Mouse (Mus musculus) layer of hippocampus, adult 9-11 months (tissue): Measurements from ENCODE around the gene Nrf1.
A peak's percentile ranks its signal among the peaks of the same experiment; 100 is the strongest.

Experiments
- DNase-seq: peaks from one replicate; pipeline ENCODE4 v3.0.0; 2022

The Nrf1 gene

DNA sequence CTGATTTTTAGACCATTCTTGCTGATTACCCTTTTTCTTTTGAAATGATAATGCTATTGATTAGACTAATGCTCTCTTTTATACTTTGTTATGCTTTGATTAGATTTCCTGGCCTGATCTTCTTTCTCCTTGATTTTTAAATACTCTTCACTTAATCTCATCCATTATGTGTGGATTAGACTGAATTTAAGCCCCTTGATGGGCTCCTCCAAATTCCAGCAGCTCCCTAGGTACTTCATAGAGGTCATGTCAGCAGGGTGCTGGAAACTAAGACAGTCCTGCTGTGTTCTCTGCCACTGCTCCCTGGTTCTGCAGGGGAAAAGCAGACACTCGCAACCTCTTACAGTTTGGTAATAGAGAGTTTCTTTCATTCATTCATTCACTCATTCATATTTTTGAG lies 35.5 kb downstream of the Nrf1 start:
- no peak for DNase-seq

DNA sequence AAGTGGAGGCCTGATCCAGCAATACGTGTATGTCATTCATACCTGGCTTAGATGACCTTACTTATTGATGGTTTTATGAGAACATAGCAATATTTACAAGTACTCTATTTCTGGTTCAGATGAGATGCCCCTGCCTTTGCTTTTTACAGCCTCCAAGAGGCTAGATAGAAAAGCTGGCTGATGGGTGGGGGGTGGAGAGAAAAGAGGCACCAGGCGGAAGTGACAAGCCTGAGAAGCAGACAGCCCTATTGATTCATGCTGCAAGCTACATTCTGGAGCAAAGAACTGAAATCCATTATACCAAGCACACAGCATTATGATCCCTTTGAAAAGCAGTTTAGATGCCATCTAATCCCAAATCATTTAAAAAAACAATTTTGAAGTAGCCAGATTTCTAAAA lies 37.6 kb downstream of the Nrf1 start:
- DNase-seq: no peak

DNA sequence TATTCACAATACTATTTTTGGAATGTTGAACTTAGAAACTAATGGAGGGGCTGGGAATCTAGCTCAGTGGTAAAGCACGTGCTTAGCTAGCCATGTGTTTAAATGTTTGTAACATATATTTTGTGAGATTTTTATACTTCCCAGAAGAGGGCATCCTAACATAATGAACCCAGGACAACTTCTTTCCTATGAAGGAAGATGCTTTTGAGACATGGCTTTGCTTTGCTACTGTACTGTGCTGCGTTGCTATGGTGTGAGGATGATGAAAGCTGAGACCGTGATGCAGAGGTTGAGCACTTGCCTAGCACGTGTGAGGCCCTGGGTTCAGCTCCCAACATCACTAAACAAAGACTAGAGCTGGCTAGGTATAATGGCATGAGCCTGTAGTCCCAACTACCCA lies 43.4 kb downstream of the Nrf1 start:
- no peak for DNase-seq

DNA sequence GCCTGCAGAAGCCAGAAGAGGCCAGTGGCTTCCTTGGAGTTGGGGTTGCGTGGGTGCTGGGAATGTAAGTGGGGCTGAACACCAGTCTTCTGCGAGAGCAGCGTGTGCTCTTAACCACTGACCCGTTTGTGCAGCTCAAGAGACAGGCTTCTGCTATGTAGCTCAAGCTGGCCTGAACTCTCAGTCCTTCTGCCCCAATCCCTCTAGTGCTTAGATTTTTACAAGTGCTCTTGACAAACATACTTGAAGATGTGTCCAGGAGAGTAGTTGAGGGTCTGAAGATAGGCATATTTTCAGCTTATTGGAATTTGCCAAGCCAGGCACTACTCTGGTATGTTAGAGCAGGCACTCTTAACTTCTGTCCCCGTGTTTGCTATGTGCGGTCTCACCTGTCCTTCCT lies 45.0 kb downstream of the Nrf1 start:
- DNase-seq: no peak

DNA sequence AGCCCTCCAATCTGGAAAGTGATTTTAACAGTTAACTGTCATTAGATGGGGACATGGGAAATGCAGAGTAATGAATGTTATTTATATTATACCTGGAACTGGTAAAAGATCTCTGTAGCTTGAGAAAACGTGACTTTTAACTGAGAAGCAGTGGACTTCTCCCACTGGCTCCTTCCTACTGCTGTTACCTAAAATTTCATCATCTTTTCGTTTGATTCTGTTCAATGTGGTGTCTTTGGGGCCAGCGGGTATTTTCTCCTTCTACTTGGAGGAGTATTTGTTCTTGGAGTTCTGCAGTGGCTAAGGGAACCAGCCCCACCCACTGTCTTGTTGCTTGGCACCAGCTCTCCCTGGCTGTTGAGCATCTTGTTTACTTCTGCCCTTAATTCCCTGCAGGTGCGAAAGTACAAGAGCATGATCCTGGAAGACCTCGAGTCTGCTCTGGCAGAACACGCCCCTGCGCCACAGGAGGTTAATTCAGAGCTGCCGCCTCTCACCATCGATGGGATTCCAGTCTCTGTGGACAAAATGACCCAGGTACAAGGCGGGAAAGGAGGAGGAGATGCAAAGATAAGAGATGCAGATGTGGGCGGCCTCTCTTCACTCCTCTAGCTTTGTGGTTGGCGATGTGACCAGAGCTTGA lies 54.1 kb downstream of the Nrf1 start:
- no peak for DNase-seq

DNA sequence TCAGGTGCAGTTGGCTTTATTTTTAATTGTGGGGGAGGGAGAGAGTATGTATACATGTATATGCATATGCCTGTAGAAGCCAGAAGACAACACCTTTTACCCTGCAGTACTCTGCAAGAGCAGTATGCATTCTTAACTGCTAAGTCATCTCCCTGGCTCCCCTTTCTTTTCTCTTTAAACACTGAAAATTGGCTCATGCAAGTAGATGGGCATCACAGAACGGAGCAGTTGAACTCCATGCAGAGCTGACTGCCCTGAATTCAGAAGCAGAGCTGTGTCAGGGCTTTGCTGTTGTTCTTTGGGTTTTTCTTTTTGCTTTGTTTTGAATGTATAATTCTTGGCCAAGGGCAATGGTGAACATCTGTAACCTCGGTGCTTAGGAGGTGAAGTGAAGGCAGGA lies 58.3 kb downstream of the Nrf1 start:
- DNase-seq: no peak

DNA sequence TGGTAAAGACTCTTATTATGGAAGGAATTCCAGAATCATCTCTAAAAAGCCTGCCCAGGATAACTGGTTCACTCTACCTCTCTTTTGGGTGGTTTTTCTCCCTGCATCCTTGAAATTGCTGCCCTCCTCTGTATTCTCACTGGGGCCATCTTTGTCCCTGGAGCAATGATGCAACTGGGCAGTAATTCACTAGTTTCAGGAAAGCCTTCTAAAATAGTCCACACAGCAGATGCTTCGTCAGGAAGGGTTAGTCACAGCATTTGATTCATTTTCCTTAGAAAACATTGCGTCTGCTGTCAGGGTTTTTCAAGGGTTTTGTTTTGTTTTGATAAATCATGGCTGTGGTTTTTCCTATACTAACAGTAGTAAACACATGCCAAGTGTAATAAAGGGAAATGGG lies 59.7 kb downstream of the Nrf1 start:
- DNase-seq: no peak

DNA sequence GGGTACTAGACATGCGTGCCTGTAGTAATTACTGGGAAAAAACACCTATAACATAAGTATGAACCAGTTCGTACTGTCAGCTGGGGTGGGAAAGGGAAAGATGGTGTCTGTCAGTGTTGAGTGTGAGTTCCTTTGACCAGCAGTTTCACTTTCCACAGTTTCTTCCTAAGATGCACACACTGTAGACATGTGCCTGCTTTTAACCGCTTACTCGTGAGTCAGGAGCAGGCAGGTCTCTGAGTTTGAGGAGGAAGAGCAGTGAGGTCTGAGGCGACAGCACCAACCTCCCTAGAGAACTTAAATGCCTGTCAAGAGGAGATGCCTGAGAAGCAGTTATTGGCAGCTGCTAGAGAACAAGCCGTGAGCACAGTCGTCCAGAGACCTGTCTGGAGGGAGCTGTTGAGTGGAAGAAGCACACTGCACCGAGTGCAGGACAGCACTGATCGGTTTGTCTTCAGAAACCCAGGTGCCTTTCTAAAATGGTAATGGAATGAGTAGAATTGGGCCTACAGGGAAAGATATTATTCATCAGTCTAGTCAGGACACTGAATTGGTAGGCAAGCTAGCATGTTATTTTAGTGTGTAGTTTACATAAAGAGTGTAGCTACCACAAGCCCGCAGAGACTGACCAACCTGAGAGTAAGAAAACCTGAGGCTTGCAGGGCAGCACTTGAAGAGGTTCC lies 62.2 kb downstream of the Nrf1 start:
- DNase-seq: no peak

DNA sequence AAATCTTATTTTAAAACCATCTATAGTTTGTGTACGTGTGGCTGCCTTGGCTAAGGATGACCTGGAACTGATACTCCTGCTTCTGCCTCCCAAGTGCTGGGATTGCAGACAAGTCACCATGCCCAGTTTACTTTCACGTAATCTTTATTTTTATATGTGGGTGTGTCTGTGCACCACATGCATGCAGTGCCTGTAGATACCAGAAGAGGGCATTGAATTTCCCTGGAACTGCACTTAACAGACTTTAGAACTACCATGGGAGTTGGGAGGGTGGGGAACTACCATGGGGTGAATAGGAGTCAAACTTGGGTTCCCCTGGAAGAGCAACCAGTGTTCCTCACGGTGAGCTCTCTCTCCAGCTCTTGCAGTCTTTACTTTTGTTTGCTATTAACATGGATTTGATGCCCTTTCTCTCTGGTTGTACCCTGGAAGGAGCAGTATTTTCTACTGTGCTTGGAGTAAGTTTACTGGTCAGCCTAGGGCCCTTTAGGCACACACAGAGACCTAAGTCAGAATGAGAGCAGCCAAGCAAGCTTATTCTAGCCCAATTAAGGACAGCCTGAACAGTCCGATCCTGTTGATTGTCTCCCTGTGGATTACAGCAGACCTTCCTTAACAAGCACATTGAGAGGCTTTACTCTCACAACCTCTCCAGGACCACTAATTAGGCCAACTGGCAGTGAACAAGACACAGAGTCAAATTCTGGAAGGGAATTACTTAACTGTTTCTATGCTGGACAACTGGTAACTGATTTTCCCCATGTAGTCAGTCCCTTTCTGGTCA lies 64.8 kb downstream of the Nrf1 start:
- peak; percentile 35 for DNase-seq

DNA sequence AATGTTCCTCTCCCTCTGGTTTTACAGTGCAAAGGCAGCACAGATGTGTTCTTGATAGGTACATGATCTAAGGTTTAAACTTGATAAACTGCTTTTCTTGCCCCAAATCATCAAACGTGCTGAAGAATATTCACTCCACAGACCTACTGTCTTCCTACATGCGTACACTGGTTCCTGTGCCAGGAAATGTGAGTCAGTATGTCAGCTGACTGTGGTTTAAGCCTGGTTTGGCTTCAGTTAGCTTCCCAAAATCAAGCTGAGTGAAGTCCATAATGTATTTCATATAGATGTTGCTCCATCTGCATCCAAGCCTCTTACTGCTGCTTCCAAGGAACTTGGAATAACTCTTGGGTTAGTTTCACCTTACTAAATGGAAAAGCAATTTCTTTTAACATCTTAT lies 66.3 kb downstream of the Nrf1 start:
- no peak for DNase-seq

DNA sequence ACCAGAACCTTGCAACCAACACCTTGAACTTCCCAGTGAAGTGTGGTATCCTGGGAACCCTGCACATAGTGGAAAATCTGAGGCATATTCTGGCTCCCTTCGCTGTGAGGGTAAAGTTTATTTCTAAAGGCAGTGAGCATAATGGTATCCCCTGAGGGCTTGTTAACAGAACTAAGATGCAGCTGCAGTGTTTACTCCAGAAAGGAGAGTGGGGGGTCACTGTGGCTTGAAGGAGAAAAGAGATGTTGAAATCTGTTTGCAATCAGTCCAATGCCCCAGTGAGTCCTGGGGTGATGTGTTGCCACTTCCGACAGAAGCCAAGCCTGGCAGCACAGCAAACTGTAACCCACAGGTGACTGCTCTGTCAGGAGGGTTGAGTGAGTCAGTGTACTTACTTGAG lies 73.4 kb downstream of the Nrf1 start:
- DNase-seq: no peak

DNA sequence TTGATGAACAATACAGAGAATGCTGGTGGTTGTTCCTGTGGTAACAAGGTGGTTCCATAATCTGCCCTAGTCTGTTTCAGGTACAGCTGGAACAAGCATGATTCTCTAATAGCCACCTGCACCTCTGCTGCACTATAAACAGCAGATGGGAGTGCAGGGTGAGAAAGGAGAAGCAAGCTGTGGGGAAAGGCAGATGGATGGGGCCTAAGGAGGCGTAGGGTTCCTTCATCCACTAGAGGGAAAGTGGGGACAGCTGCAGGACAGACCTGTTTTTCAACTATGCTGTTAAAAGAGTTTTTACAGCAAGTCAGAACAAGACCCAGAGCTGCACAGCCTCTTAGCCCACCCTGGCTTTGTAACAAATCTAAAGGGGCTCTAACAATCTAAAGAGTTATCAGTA lies 73.8 kb downstream of the Nrf1 start:
- no peak for DNase-seq

DNA sequence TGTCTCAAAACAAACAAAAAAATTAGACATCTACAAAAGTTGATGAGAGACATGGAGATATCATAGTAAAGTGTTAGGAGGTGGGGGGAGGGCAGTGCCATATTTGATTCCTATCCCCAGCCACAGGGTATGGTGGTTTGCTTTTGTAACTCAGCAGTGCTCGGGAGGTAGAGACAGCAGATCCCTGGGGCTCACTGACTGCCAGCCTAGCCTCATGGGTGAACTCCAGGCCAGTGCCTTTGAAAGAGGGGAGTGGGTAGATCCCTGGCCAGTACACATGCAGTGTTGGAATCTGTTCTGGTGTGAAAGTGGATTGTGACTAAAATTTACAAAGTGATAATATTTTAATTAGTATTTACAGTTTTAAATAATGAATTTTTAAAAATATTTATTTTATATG lies 75.6 kb downstream of the Nrf1 start:
- no peak for DNase-seq

DNA sequence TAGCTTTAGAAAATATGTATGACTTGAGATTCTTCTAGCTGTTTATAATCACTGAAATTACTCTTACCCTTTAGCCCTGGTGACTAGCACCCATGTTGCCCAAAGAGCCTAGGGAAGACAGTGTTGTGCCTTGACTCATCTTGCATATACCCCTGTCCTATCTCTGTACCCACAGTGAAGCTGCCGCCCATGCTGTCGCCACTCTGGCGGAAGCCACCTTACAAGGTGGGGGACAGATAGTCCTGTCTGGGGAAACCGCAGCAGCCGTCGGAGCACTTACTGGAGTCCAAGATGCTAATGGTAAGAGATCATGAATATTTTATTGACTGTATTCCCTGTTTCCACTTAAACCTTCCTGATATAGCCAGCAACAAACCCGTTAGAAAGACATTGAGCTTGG lies 78.3 kb downstream of the Nrf1 start:
- DNase-seq: no peak

DNA sequence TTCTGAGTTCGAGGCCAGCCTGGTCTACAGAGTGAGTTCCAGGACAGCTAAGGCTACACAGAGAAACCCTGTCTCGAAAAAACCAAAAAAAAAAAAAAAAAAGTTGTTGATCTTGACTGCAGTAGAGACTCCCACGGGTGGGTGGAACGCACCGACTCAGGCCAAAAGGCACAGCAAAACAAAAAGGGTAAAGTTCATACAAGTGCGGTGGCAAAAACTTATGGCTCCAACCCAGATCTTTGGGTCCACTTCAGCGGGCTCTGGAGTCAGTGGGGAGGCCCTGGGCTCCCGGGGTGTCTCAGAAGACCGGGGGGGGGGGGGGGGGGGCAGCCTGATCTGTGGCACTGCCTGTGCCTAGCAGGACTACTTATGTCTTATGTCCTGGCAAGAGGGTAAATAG lies 79.0 kb downstream of the Nrf1 start:
- no peak for DNase-seq

DNA sequence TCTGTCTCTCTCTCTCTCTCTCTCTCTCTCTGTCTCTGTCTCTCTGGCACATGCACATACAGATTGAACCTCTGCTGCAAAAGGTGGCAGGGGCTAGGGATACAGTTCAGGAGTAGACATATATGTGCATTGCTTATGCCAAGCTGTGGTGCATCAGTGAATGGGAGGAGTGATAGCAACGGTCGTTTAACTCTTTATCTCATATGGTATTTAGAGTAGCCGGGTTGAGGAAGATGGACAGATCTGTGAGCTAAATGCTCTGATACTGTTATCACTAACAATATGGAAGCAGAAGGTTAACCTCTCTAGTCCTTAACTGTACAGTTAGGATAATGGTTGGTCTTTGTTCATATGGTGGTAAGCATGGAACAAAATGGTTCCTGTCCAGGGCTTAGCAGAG lies 84.6 kb downstream of the Nrf1 start:
- no peak for DNase-seq

DNA sequence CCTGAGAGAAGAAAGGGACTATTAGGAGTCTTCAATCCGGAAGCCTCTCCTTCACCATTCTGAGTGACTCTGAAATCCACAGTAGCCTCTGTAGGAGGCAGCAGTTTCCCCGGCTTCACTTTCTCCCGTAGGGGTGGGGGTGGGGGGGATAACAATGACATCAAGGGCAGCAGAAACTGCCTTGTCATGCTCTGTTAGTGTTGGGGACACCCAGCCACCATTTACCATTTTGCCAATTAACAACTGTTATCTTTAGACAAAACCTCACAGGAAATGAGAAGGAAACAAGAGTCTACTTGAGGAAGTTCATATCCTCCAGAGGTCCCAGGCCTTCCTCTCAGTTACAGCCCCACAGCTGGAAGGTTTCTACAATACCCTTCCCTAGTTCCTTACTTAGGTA lies 87.8 kb downstream of the Nrf1 start:
- no peak for DNase-seq

DNA sequence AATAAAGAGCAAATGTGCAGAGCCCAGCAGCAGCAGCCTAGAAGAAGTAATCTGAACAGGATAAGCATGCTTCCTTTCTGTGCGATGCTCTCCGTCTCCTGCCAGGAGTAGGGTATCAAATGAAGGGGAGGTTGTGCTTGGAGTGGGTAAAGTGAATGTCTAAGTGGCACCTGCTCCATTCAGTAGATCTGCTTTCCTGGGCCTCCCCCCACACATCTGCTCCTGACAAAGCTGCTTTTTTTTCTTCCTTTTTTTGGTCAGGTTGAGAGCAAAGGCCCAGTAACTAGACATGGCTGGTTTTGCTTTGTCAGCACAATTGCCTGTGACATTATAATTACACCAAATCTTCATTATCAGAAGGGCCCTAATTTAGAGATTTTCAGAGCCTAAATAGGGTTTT lies 89.4 kb downstream of the Nrf1 start:
- DNase-seq: no peak

DNA sequence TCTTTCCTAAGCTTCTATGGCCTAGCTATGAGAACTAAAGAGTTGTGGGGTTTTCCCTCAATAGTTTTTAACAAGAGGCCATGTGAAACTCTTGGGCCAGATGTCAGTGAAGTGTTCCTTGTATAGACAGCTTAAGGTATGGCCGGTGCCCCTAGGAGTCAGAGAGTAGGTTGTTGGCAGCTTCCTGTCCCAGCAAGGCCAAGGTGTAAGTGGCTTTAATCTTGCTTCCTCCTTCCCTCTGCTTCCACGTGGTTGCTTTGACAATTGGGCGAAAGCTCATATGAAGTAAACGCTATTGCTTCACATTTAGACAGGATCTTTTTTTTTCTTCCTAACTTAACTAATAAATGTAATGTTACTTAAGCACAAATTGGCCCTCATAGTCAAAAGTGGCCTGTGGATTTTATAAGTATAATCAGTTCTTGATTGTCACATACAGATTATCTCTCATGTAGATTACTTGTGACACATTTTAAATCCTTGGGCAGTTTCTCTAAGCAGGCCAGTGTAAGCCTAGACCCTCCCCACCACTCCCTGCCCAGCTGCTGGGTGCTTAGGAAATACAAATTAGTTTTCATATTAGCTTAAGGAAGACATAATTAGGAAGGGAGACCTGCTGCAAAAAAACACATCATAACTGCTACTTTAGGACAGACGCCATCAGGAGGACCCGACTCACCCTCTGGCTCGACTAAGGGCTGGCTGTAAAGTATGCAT lies 91.7 kb downstream of the Nrf1 start:
- no peak for DNase-seq

DNA sequence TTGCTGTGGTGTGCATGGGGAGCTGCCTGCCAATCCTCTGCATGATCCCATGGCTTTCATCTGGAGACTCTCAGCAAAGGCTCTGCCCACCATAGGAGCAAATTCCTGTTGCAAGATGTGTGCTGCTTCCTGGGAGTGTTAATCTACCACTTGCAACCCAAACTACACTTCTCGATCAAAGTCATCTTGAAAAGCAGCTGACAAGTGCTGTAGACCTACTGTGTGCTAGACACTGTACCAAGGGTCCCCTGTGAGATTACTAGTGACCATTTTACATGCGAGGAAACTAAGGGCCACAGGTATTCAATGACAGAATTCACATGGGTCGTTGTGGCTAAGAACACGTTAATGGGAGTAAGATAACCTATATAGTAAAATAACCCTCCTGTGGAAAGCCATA lies 95.5 kb downstream of the Nrf1 start:
- DNase-seq: no peak

DNA sequence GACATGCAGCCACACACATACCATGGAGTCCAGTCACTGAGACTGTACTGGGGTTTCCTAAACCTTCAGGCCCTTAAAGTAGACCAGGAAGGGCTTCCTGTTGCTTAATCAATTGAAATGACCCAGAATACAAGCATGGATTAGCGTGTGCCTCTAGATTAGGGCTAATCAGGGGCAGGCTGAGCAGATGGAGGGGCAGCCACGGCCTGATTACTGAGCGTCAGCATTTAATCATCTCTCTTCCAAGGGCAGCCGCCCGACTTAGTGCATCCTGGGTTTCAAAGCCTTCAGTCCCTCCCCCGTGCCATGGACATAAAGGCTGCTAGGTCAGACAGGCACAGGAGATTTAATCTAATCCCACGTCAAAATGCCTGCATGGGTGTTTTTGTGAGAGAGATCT lies 99.3 kb downstream of the Nrf1 start:
- no peak for DNase-seq

DNA sequence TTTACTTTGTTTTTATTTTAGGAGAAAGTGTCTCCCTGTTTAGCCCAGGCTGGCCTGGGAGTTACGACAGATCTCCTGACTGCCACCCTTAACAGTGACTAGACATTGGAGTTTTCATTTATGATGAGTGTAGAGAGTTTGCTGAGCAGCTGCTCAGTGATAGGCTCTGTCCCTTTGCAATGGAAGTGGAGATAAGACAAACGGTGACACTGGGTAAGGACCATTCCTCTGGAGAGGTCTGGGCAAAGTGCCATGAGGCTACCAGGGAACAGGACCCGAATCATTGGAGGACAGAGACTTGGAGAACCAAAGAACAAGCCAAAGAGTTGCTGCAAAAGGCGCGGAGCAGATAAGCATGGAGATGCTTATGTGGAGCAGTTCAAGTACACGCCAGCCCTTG lies 100.0 kb downstream of the Nrf1 start:
- DNase-seq: no peak

DNA sequence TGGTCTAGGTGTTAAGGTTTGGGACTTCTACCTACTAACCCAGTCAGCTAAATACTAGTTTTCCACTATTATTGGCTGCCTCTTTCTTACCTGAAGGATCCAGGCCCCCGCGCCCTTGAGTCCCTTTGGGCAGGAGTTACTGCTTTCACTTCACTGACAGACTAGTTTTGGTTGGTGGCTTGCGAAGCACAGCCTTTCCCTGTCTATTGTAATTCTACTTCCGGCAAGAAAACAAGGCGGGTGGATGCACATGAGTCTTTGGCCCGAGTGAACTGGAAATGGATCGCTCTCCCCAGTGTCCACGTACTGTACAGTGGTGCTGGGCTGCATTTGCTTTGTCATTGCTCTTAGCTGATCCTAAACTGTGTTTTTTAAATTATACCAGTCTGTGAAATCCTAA lies 102.7 kb downstream of the Nrf1 start:
- DNase-seq: no peak

DNA sequence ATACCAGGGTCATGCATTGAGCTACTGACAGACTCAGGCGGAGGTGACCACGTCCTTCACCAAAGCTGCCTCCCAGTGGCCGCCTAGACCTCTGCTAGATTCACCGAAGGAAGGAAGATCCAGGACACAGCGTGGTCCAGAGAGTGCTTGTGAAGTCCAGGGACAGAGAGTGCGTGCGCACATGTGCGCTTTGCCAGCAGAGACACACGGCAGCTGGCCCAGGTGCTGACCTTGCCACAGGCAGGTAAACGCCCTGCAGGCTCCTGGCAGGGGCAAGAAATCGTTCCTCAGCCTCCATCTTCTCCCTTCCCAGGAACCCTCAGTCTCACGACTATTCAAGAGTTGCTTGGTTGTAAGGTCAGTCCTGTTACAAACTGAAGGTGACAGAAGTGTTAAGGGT lies 104.4 kb downstream of the Nrf1 start:
- DNase-seq: no peak
